Mouse (Mus musculus) kidney, embryonic 15.5 days (tissue): ENCODE measurements around the gene Tgfbr3. TPM values are rescaled to one million over a fixed set of nuclear protein-coding genes. Genes with fewer than 3 reads are reported as not detected.

Source experiments
- ATAC-seq: fragments of 200-750 bp; cut with Nextera tagmentation; replicated peaks from 2 replicates; pipeline ENCODE4 v1.8.0; 2017; ENCODE audit warnings: moderate TSS enrichment; ENCODE audit not compliant: low FRiP score
- H3K27ac ChIP-seq: fragments of 300-500 bp; sonication (generic); 2 replicates; pipeline ENCODE4 v1.5.1; 2015; ENCODE audit warnings: mild to moderate bottlenecking, inconsistent platforms
- H3K27me3 ChIP-seq: fragments of 300-500 bp; sonication (generic); 2 replicates; pipeline ENCODE4 v1.6.1; 2015; ENCODE audit warnings: inconsistent platforms
- H3K36me3 ChIP-seq: fragments of 300-500 bp; sonication (generic); 2 replicates; pipeline ENCODE4 v1.6.1; 2015; ENCODE audit warnings: inconsistent platforms
- H3K4me1 ChIP-seq: fragments of 300-500 bp; sonication (generic); 2 replicates; pipeline ENCODE4 v1.6.1; 2015; ENCODE audit warnings: inconsistent platforms
- H3K4me2 ChIP-seq: fragments of 300-500 bp; sonication (generic); 2 replicates; pipeline ENCODE4 v1.6.1; 2015; ENCODE audit warnings: moderate library complexity, mild to moderate bottlenecking, inconsistent platforms
- H3K4me3 ChIP-seq: fragments of 300-500 bp; sonication (generic); replicated peaks from 2 replicates; pipeline ENCODE4 v1.5.1; 2015; ENCODE audit warnings: mild to moderate bottlenecking, inconsistent platforms
- H3K9ac ChIP-seq: fragments of 300-500 bp; sonication (generic); 2 replicates; pipeline ENCODE4 v1.6.1; 2015; ENCODE audit warnings: mild to moderate bottlenecking, inconsistent platforms
- H3K9me3 ChIP-seq: fragments of 300-500 bp; sonication (generic); replicated peaks from 2 replicates; pipeline ENCODE4 v1.6.1; 2016; ENCODE audit warnings: inconsistent platforms
- WGBS: fragments of 180-500 bp; shearing (Covaris S2); methylation state at CpG from one replicate; pipeline ENCODE4 v1.1.7; 2015; ENCODE audit warnings: mixed read lengths; 5-methylcytosine and 5-hydroxymethylcytosine counted together
- polyA plus RNA-seq: library from polyadenylated mRNA; unstranded; fragments of >200 nt; fragmentation: Nextera tagmentation; extraction: Ambion mirVana; gene quantifications from 2 replicates; pipeline ENCODE4 v1.2.1, GENCODE M21; 2015

Tgfbr3 gene
- polyA plus RNA-seq, 1 experiment from 2014 or later = 19.8 TPM

GRCm38 (mm10) chr5:107126561-107126960 is 162.9 kb downstream of the Tgfbr3 start:
- no peak overlapping the region for H3K4me2 ChIP-seq
- no peak overlapping the region for H3K27ac ChIP-seq
- H3K4me3 ChIP-seq = no peak overlapping the region
- no peaks in the 10 kb centered on the region for H3K27me3 ChIP-seq
- no peak for ATAC-seq
- H3K9me3 ChIP-seq = no peaks in the 10 kb centered on the region
- H3K4me1 ChIP-seq = peaks cover 48% of the 10 kb centered on the region
- WGBS = 46% methylated on average over 7 of the region's 7 CpGs
- H3K36me3 ChIP-seq = peaks cover 26% of the 10 kb centered on the region
- no peak overlapping the region for H3K9ac ChIP-seq

- ATAC-seq = no peak
- peaks cover 14% of the 10 kb centered on the region; the same call in 1 of the 2 replicates for H3K36me3 ChIP-seq
- WGBS = 45% methylated on average over 6 of the region's 6 CpGs
- H3K4me3 ChIP-seq = no peak overlapping the region
- H3K27ac ChIP-seq = 0 out of 2 replicates have a peak overlapping the region, but pooled peaks have one; percentile 4
- no peaks in the 10 kb centered on the region for H3K27me3 ChIP-seq
- H3K9me3 ChIP-seq = no peaks in the 10 kb centered on the region
- H3K4me2 ChIP-seq = no peak overlapping the region
- H3K9ac ChIP-seq = no peak overlapping the region
- peaks cover 59% of the 10 kb centered on the region for H3K4me1 ChIP-seq
Measured at GRCm38 (mm10) chr5:107125131-107125530, 164.3 kb downstream of the Tgfbr3 start.

- Histone ChIP-seq H3K4me3 (no peak overlapping the region), H3K4me1 (peaks cover 59% of the 10 kb centered on the region), H3K27ac (no peak overlapping the region), H3K4me2 (no peak overlapping the region), H3K9ac (no peak overlapping the region), H3K36me3 (peaks cover 11% of the 10 kb centered on the region; the same call in 1 of the 2 replicates), H3K9me3 (no peaks in the 10 kb centered on the region), H3K27me3 (no peaks in the 10 kb centered on the region)
- ATAC-seq = no peak
- 73% methylated on average over 7 of the region's 7 CpGs for WGBS
Measured at GRCm38 (mm10) chr5:107124531-107124930, 164.9 kb downstream of the Tgfbr3 start.

- no peak for ATAC-seq
- WGBS = 68% methylated on average over 4 of the region's 4 CpGs
Measured at GRCm38 (mm10) chr5:107122622-107123021, 166.8 kb downstream of the Tgfbr3 start.

GRCm38 (mm10) chr5:107121086-107121485 is 168.3 kb downstream of the Tgfbr3 start:
- Histone ChIP-seq H3K36me3 (peaks cover 9% of the 10 kb centered on the region), H3K9ac (no peak overlapping the region), H3K4me1 (peaks cover 51% of the 10 kb centered on the region), H3K27me3 (no peaks in the 10 kb centered on the region), H3K4me3 (no peak overlapping the region), H3K27ac (peak overlapping the region; percentile 38; the same call in 1 of the 2 replicates), H3K9me3 (no peaks in the 10 kb centered on the region), H3K4me2 (no peak overlapping the region)
- ATAC-seq = no peak
- WGBS = 51% methylated on average over 10 of the region's 10 CpGs

More at GRCm38 (mm10) chr5:107122622-107123021, 166.8 kb downstream of the Tgfbr3 start:
- H3K4me1 ChIP-seq = peaks cover 59% of the 10 kb centered on the region
- no peaks in the 10 kb centered on the region for H3K9me3 ChIP-seq
- no peak overlapping the region for H3K4me2 ChIP-seq
- H3K36me3 ChIP-seq = peaks cover 9% of the 10 kb centered on the region
- no peak overlapping the region for H3K27ac ChIP-seq
- no peak overlapping the region for H3K4me3 ChIP-seq
- no peaks in the 10 kb centered on the region for H3K27me3 ChIP-seq
- no peak overlapping the region for H3K9ac ChIP-seq

GRCm38 (mm10) chr5:107120624-107121023 is 168.8 kb downstream of the Tgfbr3 start:
- H3K4me1 ChIP-seq = peaks cover 48% of the 10 kb centered on the region
- no peak overlapping the region for H3K4me3 ChIP-seq
- ATAC-seq = no peak
- no peaks in the 10 kb centered on the region for H3K9me3 ChIP-seq
- peaks cover 9% of the 10 kb centered on the region for H3K36me3 ChIP-seq
- peak overlapping the region; percentile 38; the same call in 1 of the 2 replicates for H3K27ac ChIP-seq
- no peak overlapping the region for H3K4me2 ChIP-seq
- WGBS = 87% methylated on average over 3 of the region's 3 CpGs
- no peaks in the 10 kb centered on the region for H3K27me3 ChIP-seq
- no peak overlapping the region for H3K9ac ChIP-seq

- peaks cover 9% of the 10 kb centered on the region for H3K36me3 ChIP-seq
- H3K27ac ChIP-seq = no peak overlapping the region
- H3K4me3 ChIP-seq = no peak overlapping the region
- WGBS = 77% methylated on average over 6 of the region's 6 CpGs
- no peaks in the 10 kb centered on the region for H3K27me3 ChIP-seq
- ATAC-seq = no peak
- no peak overlapping the region for H3K9ac ChIP-seq
- H3K4me1 ChIP-seq = peaks cover 40% of the 10 kb centered on the region
- H3K9me3 ChIP-seq = no peaks in the 10 kb centered on the region
- H3K4me2 ChIP-seq = no peak overlapping the region
Measured at GRCm38 (mm10) chr5:107119896-107120295, 169.5 kb downstream of the Tgfbr3 start.

- Histone ChIP-seq H3K4me3 (no peak overlapping the region), H3K9me3 (no peaks in the 10 kb centered on the region), H3K27ac (no peak overlapping the region; the same call in 1 of the 2 replicates), H3K36me3 (peaks cover 9% of the 10 kb centered on the region), H3K4me2 (no peak overlapping the region), H3K27me3 (no peaks in the 10 kb centered on the region), H3K9ac (no peak overlapping the region), H3K4me1 (peaks cover 24% of the 10 kb centered on the region)
- no peak for ATAC-seq
- WGBS = 61% methylated on average over 3 of the region's 3 CpGs
Measured at GRCm38 (mm10) chr5:107116821-107117220, 172.6 kb downstream of the Tgfbr3 start.

- no peak overlapping the region for H3K4me2 ChIP-seq
- H3K4me1 ChIP-seq = peaks cover 37% of the 10 kb centered on the region
- H3K4me3 ChIP-seq = no peak overlapping the region
- WGBS = 60% methylated on average over 7 of the region's 7 CpGs
- H3K36me3 ChIP-seq = peaks cover 7% of the 10 kb centered on the region; the same call in 1 of the 2 replicates
- H3K9ac ChIP-seq = no peak overlapping the region
- H3K27ac ChIP-seq = 0 out of 2 replicates have a peak overlapping the region, but pooled peaks have one; percentile 11
- ATAC-seq = no peak
- no peaks in the 10 kb centered on the region for H3K9me3 ChIP-seq
- no peaks in the 10 kb centered on the region for H3K27me3 ChIP-seq
Measured at GRCm38 (mm10) chr5:107112656-107113275, 176.7 kb downstream of the Tgfbr3 start.

GRCm38 (mm10) chr5:107111802-107112201 is 177.6 kb downstream of the Tgfbr3 start:
- no peaks in the 10 kb centered on the region for H3K27me3 ChIP-seq
- peak overlapping the region; percentile 91 for H3K27ac ChIP-seq
- no peak overlapping the region for H3K4me2 ChIP-seq
- no peaks in the 10 kb centered on the region for H3K9me3 ChIP-seq
- H3K9ac ChIP-seq = no peak overlapping the region
- ATAC-seq = no peak
- WGBS = 50% methylated on average over 3 of the region's 3 CpGs
- H3K4me1 ChIP-seq = peaks cover 37% of the 10 kb centered on the region
- H3K36me3 ChIP-seq = peaks cover 6% of the 10 kb centered on the region; the same call in 1 of the 2 replicates
- no peak overlapping the region for H3K4me3 ChIP-seq

- 9% methylated on average over 7 of the region's 7 CpGs for WGBS
- H3K9ac ChIP-seq = no peak overlapping the region
- peak; percentile 77 for ATAC-seq
- peaks cover 37% of the 10 kb centered on the region for H3K4me1 ChIP-seq
- no peak overlapping the region for H3K4me3 ChIP-seq
- H3K36me3 ChIP-seq = peaks cover 12% of the 10 kb centered on the region; the same call in 1 of the 2 replicates
- H3K9me3 ChIP-seq = no peaks in the 10 kb centered on the region
- H3K4me2 ChIP-seq = no peak overlapping the region; the same call in 1 of the 2 replicates
- H3K27ac ChIP-seq = peak overlapping the region; percentile 91
- H3K27me3 ChIP-seq = no peaks in the 10 kb centered on the region
Measured at GRCm38 (mm10) chr5:107110880-107111520, 178.4 kb downstream of the Tgfbr3 start.
